Mouse (Mus musculus) layer of hippocampus, postnatal 14 days (tissue): ENCODE data around the gene Irf2bp2. TPM values are rescaled to one million over a fixed set of nuclear protein-coding genes. Genes with fewer than 3 reads are reported as not detected.

Experiments used
- DNase-seq, 2 experiments: peaks; one replicate each; pipeline ENCODE4 v3.0.0; 2021 to 2022; ENCODE audit warnings: low spot score in 2 of 2, mixed read lengths in 1 of 2
- total RNA-seq, 2 experiments: library from RNA; stranded (reverse); gene quantifications; 2 replicates each; pipeline ENCODE4 v1.2.3; 2021

Irf2bp2 gene
- total RNA-seq, 2 experiments from 2014 or later, result 57.1 to 61.7 TPM

- DNase-seq, result no peak
These were observed 23.2 kb downstream of the Irf2bp2 start for GRCm38 (mm10) chr8:126570521-126571040.

GRCm38 (mm10) chr8:126570046-126570445 is 23.7 kb downstream of the Irf2bp2 start:
- DNase-seq, result no peak

GRCm38 (mm10) chr8:126569638-126570037 is 24.1 kb downstream of the Irf2bp2 start:
- DNase-seq, result no peak

- DNase-seq, result no peak
These were observed 26.1 kb downstream of the Irf2bp2 start for GRCm38 (mm10) chr8:126567674-126568073.

GRCm38 (mm10) chr8:126566446-126567062 is 27.2 kb downstream of the Irf2bp2 start:
- DNase-seq, result peak; percentile 52 to 76

- no peak for DNase-seq
These were observed 27.8 kb downstream of the Irf2bp2 start for GRCm38 (mm10) chr8:126565954-126566445.

GRCm38 (mm10) chr8:126565231-126565781 is 28.5 kb downstream of the Irf2bp2 start:
- no peak for DNase-seq

- no peak for DNase-seq
These were observed 29.1 kb downstream of the Irf2bp2 start for GRCm38 (mm10) chr8:126564551-126565154.

GRCm38 (mm10) chr8:126561316-126561841 is 32.4 kb downstream of the Irf2bp2 start:
- DNase-seq, result no peak

- DNase-seq, result no peak
These were observed 35.3 kb downstream of the Irf2bp2 start for GRCm38 (mm10) chr8:126558400-126558953.

GRCm38 (mm10) chr8:126557403-126557802 is 36.4 kb downstream of the Irf2bp2 start:
- DNase-seq, result no peak

GRCm38 (mm10) chr8:126556691-126557090 is 37.1 kb downstream of the Irf2bp2 start:
- DNase-seq, result no peak

GRCm38 (mm10) chr8:126554741-126555140 is 39.0 kb downstream of the Irf2bp2 start:
- DNase-seq, result no peak

- DNase-seq, result no peak
These were observed 41.9 kb downstream of the Irf2bp2 start for GRCm38 (mm10) chr8:126551871-126552270.

GRCm38 (mm10) chr8:126550944-126551357 is 42.8 kb downstream of the Irf2bp2 start:
- no peak for DNase-seq

- DNase-seq, result no peak
These were observed 45.9 kb downstream of the Irf2bp2 start for GRCm38 (mm10) chr8:126547841-126548240.

- no peak for DNase-seq
These were observed 46.4 kb downstream of the Irf2bp2 start for GRCm38 (mm10) chr8:126547361-126547760.

- no peak for DNase-seq
These were observed 47.3 kb downstream of the Irf2bp2 start for GRCm38 (mm10) chr8:126546480-126546879.

GRCm38 (mm10) chr8:126543407-126543806 is 50.4 kb downstream of the Irf2bp2 start:
- no peak for DNase-seq

- no peak for DNase-seq
These were observed 51.0 kb downstream of the Irf2bp2 start for GRCm38 (mm10) chr8:126542757-126543156.

GRCm38 (mm10) chr8:126542090-126542689 is 51.6 kb downstream of the Irf2bp2 start:
- DNase-seq, result no peak
